Mouse (Mus musculus) kidney, adult 2 months (tissue): ENCODE results near the gene Gna12. TPM values are rescaled to one million over a fixed set of nuclear protein-coding genes. Genes with fewer than 3 reads are reported as not detected.

Experiments used
- DNase-seq: peaks from one replicate; pipeline ENCODE4 v3.0.0; 2021
- H3K27ac ChIP-seq: fragments of 200-500 bp; 2 replicates; pipeline ENCODE4 v1.5.1; 2012; ENCODE audit warnings: low read depth, low read length, control low read depth, inconsistent platforms; ENCODE audit not compliant: insufficient read depth
- H3K27me3 ChIP-seq: fragments of 200-500 bp; replicated peaks from 2 replicates; pipeline ENCODE4 v1.6.1; 2012; ENCODE audit warnings: mild to moderate bottlenecking, moderate library complexity, low read length, inconsistent platforms; ENCODE audit not compliant: control insufficient read depth, insufficient read depth
- H3K36me3 ChIP-seq: fragments of 200-500 bp; 2 replicates; pipeline ENCODE4 v1.6.1; 2012; ENCODE audit warnings: mild to moderate bottlenecking, moderate library complexity, low read length, inconsistent platforms; ENCODE audit not compliant: control insufficient read depth, insufficient read depth
- H3K4me1 ChIP-seq: fragments of 200-500 bp; 2 replicates; pipeline ENCODE4 v1.6.1; 2011; ENCODE audit warnings: low read length; ENCODE audit not compliant: control insufficient read depth, insufficient read depth
- H3K4me3 ChIP-seq: fragments of 200-500 bp; 2 replicates; pipeline ENCODE4 v1.5.1; 2011; ENCODE audit warnings: mild to moderate bottlenecking, low read depth, low read length, control low read depth; ENCODE audit not compliant: insufficient read depth
- CTCF ChIP-seq: fragments of 200-500 bp; conservative IDR thresholded peaks from 2 replicates; pipeline ENCODE4 v1.5.1; 2011; ENCODE audit warnings: low read depth, mild to moderate bottlenecking, control low read depth, low read length, moderate library complexity, mixed read lengths; ENCODE audit not compliant: insufficient read depth, insufficient read length
- POLR2A ChIP-seq: fragments of 200-500 bp; IDR thresholded peaks from one replicate; pipeline ENCODE4 v1.6.1; 2011; ENCODE audit warnings: low read depth, low read length, control low read depth
- WGBS: fragments of 180-500 bp; shearing (Covaris S2); methylation state at CpG from one replicate; pipeline ENCODE4 v1.1.7; 2018; 5-methylcytosine and 5-hydroxymethylcytosine counted together
- polyA plus RNA-seq: library from polyadenylated mRNA; depleted of rRNA; stranded (reverse); fragments of >200 nt; gene quantifications from 2 replicates; pipeline ENCODE4 v1.2.3, GENCODE M21; 2012; rRNA removed

The Gna12 gene
- polyA plus RNA-seq, 1 experiment: 122 TPM

GRCm38 (mm10) chr5:140711040-140711439 is 119.2 kb downstream of the Gna12 start:
- WGBS: 76% methylated on average over 5 of the region's 5 CpGs
- Histone ChIP-seq H3K27ac (no peak overlapping the region), H3K36me3 (no peaks in the 10 kb centered on the region; the same call in 1 of the 2 replicates), H3K27me3 (no peaks in the 10 kb centered on the region), H3K4me1 (peaks cover under 1% of the 10 kb centered on the region; the same call in 1 of the 2 replicates), H3K4me3 (no peak overlapping the region)
- no peak for TF ChIP-seq POLR2A
- no peak for TF ChIP-seq CTCF
- DNase-seq: no peak

GRCm38 (mm10) chr5:140710315-140710714 is 119.9 kb downstream of the Gna12 start:
- WGBS: 87% methylated on average over 6 of the region's 6 CpGs
- H3K27ac ChIP-seq: no peak overlapping the region
- no peaks in the 10 kb centered on the region; the same call in 1 of the 2 replicates for H3K36me3 ChIP-seq
- no peak for DNase-seq
- H3K4me3 ChIP-seq: no peak overlapping the region
- peaks cover 4% of the 10 kb centered on the region for H3K4me1 ChIP-seq
- no peaks in the 10 kb centered on the region for H3K27me3 ChIP-seq
- TF ChIP-seq CTCF (no peak), POLR2A (no peak)

Other genes starting within 250 kb of the Gna12 start
- 37.8 and 43.3 TPM in 2 replicates for gene Lfng, start 223.1 kb downstream of the Gna12 start, polyA plus RNA-seq
- gene Ttyh3, start 181.4 kb downstream of the Gna12 start, polyA plus RNA-seq: 33.5 and 35.6 TPM in 2 replicates
- 23.1 and 27.2 TPM in 2 replicates for gene Iqce, start 128.1 kb downstream of the Gna12 start, polyA plus RNA-seq
- gene Brat1, start 125.4 kb downstream of the Gna12 start, polyA plus RNA-seq: 16.3 and 20.4 TPM in 2 replicates
- 3.9 and 4.5 TPM in 2 replicates for gene Amz1, start 106.3 kb downstream of the Gna12 start, polyA plus RNA-seq
- gene Card11, start 170.2 kb upstream of the Gna12 start, polyA plus RNA-seq: 0.64 and 2.4 TPM in 2 replicates